Mouse (Mus musculus) gastrocnemius, postnatal 4 days (tissue): ENCODE results near the gene Mettl1. TPM values are rescaled to one million over a fixed set of nuclear protein-coding genes. Genes with fewer than 3 reads are reported as not detected.
A peak's percentile ranks its signal among the peaks of the same experiment; 100 is the strongest.

ENCODE experiments used
- DNase-seq, 2 experiments: peaks; one replicate each; pipeline ENCODE4 v3.0.0; 2021 to 2022; ENCODE audit warnings: low spot score in 2 of 2, mixed read lengths in 2 of 2
- microRNA-seq: library from miRNA; unstranded; fragments of <30 nt; microRNA quantifications from one replicate; pipeline ENCODE4 v1.2.0, GENCODE M21; 2021
- total RNA-seq, 2 experiments: library from RNA; stranded (reverse); gene quantifications; 2 replicates each; pipeline ENCODE4 v1.2.3; 2021

Gene Mettl1
- total RNA-seq, 2 experiments from 2014 or later = 18.3 to 18.8 TPM

DNA sequence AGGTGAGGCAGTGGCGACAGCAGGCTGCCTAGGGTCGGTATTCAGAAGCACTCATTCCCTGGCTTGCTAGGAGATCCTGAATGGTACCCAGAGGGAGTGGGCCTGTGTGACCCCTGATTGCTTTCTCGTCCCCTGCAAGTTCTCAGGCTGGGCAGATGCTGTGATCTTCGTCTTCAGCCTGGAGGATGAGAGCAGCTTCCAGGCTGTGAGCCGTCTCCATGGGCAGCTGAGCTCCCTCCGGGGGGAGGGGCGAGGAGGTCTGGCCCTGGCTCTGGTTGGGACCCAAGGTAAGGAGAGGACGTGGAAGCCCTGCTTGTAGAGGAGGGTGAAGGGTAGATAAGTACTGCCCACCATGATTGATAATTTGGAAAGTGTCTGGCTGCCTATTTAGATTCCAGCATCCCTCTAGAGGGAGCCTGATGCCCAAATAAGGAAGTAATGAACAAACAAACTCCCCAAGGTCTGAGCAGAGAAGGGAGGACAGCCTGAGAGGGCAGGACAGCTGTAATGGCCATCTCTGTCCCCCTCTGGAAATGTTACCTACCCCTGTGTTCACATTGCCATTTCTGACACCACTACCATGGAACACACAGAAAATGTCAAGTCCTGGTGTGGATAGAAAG is 42.2 kb downstream of the Mettl1 start:
- no peak for DNase-seq

DNA sequence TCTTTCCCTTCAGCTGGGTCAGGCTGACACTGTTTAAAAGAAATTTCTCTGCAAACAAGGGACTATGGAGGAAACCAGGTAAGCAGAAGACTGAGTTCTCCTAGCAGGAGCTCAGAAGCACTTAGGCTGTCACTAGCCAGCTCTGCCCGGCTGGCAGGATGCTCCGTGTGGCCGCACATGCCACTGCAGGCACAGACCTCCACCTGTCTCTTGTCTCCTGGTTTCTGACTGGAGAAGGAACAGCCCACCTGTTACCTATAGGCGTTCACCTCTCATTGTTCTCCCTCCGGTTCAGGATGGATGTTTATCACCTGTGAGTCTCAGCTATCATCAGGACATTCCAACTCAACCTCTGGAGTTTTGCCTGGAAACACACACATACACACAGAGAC is 42.7 kb downstream of the Mettl1 start:
- no peak for DNase-seq

DNA sequence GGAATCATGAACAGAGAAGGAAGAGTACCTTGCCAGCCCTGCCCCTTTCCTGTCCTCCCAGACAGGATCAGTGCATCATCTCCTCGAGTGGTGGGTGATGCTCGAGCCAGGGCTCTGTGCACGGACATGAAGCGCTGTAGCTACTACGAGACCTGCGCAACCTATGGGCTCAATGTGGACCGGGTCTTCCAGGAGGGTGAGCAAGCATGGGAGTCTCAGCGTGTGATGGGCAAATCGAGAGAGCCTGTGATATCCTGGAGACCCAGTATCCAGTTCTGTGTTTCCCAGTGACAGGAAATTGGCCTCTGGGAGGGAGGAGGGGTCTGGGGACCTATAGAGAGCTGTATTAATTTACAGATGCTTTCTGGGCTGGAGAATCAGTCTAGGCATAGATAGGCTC is 43.8 kb downstream of the Mettl1 start:
- DNase-seq = no peak

DNA sequence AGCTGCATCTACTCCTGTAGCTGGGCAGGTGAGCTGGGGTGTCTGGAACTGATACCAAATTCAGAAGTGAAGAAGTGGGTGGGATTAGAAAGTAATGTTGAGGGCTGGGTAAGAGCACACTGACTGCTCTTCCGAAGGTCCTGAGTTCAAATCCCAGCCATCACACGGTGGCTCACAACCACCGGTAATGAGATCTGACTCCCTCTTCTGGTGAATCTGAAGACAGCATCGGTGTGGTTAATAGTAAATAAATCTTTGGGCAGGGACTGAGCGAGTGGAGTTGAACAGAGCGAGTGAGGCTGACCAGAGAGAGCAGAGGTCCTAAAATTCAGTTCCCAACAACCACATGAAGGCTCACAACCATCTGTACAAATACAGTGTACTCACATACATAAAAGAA is 44.4 kb downstream of the Mettl1 start:
- no peak for DNase-seq

DNA sequence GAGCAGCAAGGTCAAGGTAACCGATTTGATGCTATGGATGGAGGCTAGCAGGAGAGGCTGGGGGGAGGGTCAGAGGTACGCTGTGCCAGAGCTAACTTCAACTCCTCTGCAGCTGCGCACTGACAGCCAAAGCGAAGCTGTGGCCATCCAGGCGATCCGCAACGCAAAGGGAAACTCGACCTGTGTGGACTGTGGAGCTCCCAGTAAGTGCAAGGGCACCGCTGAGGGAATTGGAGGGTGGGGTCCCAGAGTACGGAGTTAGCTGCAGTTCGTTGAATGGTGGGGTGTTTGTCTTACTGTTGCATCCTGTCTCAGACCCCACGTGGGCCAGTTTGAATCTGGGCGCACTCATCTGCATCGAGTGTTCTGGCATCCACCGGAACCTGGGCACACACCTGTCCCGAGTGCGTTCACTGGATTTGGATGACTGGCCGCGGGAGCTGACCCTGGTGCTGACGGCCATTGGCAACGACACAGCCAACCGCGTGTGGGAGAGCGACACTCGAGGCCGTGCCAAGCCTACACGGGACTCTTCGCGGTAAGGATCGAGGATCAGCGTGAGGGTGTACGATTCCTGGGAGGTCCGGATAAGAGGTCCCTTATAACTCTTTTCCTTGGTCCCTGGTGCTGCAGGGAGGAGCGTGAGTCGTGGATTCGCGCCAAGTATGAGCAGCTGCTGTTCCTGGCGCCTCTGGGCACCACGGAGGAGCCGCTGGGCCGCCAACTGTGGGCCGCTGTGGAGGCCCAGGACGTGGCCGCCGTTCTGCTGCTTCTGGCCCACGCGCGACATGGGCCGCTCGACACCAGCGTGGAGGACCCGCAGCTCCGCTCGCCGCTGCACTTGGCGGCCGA is 49.6 kb downstream of the Mettl1 start:
- peak in 1 of 2 experiments; percentile 65 for DNase-seq

DNA sequence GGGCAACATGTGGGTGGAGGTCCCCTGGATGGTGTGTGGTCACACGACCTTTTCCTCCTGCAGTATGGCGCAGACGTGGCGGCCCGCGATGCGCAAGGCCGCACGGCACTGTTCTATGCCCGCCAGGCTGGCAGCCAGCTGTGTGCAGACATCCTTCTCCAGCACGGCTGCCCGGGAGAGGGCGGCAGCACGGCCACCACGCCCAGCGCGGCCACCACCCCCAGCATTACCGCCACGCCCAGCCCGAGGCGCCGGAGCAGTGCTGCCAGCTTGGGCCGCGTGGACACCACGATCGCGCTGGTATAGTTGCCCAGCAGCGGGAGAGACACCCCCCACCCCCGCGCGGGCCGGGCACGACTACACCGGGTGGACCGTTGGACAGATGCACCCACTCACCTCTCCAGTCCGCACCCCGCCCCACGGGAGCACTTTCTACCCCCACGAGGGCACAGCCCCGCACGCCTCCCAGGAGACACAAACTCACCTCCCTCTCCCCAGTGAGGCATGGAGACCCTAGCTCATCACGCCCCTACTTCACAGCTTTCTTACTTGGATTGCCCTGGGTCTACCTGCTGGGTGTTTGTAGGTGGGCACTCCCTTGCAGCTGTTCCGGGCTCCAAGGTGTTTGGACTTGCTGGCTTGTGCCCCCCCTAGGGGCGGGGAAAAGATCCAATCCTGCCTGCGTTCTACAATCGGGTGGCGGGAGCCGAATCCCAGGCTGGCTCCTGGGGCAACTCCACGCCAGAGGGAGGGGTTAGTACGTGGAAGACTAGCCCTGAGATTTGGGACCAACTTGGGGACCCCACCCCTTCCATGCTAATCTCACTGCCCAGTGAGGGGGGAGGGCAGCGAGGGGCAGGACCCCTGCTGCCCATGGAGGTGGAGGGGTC is 50.5 kb downstream of the Mettl1 start:
- peak in 1 of 2 experiments; percentile 54 for DNase-seq

DNA sequence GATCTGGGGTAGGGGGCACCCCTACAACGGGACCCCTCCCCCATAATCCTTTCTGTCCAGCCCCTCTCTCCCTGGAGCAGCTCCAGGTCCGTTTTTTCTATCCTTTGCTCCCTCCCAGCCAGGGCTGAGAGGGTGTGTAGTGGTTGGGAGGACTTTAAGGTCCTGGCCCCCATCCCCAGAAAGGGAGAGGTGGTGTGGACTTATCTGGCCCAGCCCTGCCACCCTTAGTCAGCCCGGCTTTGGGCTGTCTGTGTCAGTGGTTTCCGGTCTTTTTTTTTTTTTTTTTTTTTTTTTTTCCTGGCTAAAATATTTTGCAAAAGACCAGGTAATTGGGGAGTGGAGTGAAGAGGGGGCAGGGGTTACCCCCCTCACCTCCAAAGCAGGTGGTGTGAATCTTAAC is 51.5 kb downstream of the Mettl1 start:
- DNase-seq = no peak

DNA sequence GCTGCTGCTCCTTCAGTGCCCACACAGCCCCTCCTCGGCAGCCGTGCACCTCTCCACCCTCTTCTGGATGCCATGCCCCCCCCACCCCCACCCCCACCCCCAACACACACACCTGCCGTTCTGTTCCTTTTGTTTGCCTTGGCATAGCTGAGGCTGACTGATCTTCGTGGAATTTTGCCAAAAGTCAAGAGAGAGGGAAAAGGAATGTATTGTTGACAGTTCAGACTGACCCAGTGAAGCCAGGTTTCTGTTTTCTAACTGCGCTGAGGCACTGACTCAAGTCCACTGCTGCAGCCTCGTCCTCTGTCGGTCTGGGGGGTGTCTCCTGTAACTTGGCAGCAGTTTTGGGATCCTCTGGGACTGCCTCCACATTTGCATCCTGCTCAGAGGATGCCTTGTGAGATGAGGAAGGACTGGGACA is 53.2 kb downstream of the Mettl1 start:
- DNase-seq = no peak

Small RNAs within 50 kb of the gene (microRNA-seq; reads per million reads assigned to microRNA genes)
- gene Mir26a-2 = 153 reads per million, percentile 56 among the genes with 10 or more reads in this experiment
- gene Mir546 = not detected

Other genes with a start within 250 kb of the Mettl1 start
- 1 to 10 TPM; 4.3 to 5.4 TPM for gene Atp23, start 140.1 kb upstream of the Mettl1 start, total RNA-seq
- gene Ctdsp2, start 62.7 kb upstream of the Mettl1 start, total RNA-seq = 100 to 1,000 TPM; 194 to 205 TPM
- under 1 TPM; 0.42 to 0.52 TPM for gene Avil, start 40.7 kb upstream of the Mettl1 start, total RNA-seq
- 10 to 100 TPM; 29.2 to 38.5 TPM for gene Tsfm, start 10.6 kb upstream of the Mettl1 start, total RNA-seq
- gene Eef1akmt3, start 99 bp downstream of the Mettl1 start, total RNA-seq = 1 to 10 TPM in 1 of 2 experiments, under 1 TPM in 1; 0.78 to 1.1 TPM
- under 1 TPM; 0.78 to 0.86 TPM for gene Cyp27b1, start 6.8 kb downstream of the Mettl1 start, total RNA-seq
- gene March9, start 18.8 kb downstream of the Mettl1 start, total RNA-seq = 1 to 10 TPM; 1.6 to 1.7 TPM
- gene Cdk4, start 22.1 kb downstream of the Mettl1 start, total RNA-seq = 100 to 1,000 TPM; 225 to 253 TPM
- 10 to 100 TPM; 39.5 to 44.3 TPM for gene Tspan31, start 28.9 kb downstream of the Mettl1 start, total RNA-seq
- 1 to 10 TPM; 1.7 to 2.6 TPM for gene Agap2, start 33.9 kb downstream of the Mettl1 start, total RNA-seq
- gene Os9, start 79.7 kb downstream of the Mettl1 start, total RNA-seq = 10 to 100 TPM; 42.6 to 42.8 TPM
- 1 to 10 TPM; 3.4 to 3.6 TPM for gene B4galnt1, start 123.8 kb downstream of the Mettl1 start, total RNA-seq
- gene Slc26a10, start 139.2 kb downstream of the Mettl1 start, total RNA-seq = 1 to 10 TPM; 3.8 to 4.3 TPM
- gene Arhgef25, start 148.7 kb downstream of the Mettl1 start, total RNA-seq = 10 to 100 TPM; 40.4 to 43.0 TPM
- gene Dtx3, start 154.3 kb downstream of the Mettl1 start, total RNA-seq = 10 to 100 TPM; 43.8 to 49.7 TPM
- gene Pip4k2c, start 170.2 kb downstream of the Mettl1 start, total RNA-seq = 10 to 100 TPM; 11.5 to 12.7 TPM
- 1 to 10 TPM; 1.2 to 1.4 TPM for gene Kif5a, start 221.9 kb downstream of the Mettl1 start, total RNA-seq
- 100 to 1,000 TPM; 145 to 146 TPM for gene Dctn2, start 225.0 kb downstream of the Mettl1 start, total RNA-seq
- gene Mbd6, start 247.6 kb downstream of the Mettl1 start, total RNA-seq = 10 to 100 TPM; 34.2 to 41.9 TPM